Mouse (Mus musculus) T-cell, adult 2 months (primary cell): ENCODE data around the gene H2afz.
"Not testable (repeated sequence)": the region's sequence is repeated elsewhere in the genome, so short reads cannot be mapped to it uniquely, and the experiment has no call there.

ENCODE experiments used
- DNase-seq: peaks from one replicate; pipeline ENCODE4 v3.0.0; 2022; ENCODE audit warnings: low spot score

Gene H2afz

DNA sequence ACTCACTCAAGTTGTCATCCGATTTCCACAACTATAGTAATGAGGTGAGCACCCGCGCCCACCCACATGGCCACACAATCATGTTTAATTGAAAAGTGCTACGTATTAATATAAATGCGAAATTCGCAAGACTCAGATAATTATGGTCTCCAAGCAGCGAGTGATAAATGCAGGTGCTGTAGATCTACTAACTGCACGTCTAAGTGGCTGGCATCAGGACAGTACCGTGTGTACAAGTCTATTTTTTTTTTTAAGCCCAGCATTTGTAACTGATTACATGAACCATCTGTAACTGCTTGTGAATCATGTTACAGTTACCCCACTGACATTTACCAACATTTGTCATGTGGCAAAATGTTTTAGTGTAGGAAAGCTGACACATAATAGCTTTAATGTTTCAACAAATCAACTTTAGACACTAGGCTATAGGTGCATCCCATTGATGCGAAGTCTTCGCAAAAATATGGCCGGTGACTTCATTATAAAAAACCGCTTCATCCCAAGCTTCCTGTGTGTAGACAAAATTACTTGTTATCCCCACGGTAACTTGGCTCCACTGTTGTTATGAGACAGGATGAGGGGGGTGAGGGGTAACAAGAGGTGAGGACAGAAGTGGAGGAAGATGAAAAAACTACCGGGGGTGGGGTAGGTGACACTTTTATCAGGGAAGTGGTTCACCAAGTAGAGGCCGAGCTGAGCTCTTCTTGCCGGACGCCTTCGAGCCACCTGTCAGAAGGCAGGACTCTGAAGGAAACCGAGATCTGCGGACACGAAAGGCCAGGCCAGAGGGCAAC lies 760 bp upstream of the H2afz start:
- DNase-seq = peak; percentile 76

- peak; percentile 82 for DNase-seq
These were observed 998 bp downstream of the H2afz start for GRCm38 (mm10) chr3:137864988-137865982.

GRCm38 (mm10) chr3:137867133-137867436 lies 2.8 kb downstream of the H2afz start:
- no peak for DNase-seq

DNA sequence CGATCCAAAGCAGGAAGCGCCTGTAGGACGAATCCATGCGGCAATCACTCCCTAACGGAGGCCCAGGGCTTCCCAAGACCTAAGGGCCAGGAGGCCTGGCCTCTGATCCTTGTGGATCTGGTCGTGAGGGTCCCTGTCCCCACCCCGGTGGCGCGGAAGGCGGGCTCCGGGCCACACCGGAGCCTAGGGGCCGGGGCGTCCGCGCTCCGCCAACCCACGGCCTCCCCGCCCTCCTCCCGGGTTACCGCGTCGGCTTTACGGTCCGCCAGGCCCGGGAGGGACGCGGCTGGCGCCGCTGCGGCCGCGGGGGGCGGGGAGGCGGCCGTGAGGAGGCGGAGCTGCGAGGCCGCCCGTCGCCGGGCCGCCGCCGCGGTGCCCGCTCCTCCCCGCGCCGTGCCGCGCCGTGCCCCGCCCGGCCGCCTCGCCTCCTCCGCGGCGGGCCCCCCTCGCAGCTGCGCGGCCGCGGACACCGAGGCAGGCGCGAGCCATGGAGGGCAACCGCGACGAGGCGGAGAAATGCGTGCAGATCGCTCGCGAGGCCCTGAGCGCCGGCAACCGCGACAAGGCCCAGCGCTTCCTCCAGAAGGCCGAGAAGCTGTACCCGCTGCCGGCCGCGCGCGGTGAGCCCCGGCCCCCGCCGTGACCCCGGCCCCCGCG lies 3.3 kb downstream of the H2afz start, which contains the start of gene Dnajb14:
Gene Dnajb14 (plus strand): TSS at position 239 of the 657 bp plus-strand sequence.
- DNase-seq = peak; percentile 41

GRCm38 (mm10) chr3:137868094-137868913 lies 4.0 kb downstream of the H2afz start:
- DNase-seq = no peak

DNA sequence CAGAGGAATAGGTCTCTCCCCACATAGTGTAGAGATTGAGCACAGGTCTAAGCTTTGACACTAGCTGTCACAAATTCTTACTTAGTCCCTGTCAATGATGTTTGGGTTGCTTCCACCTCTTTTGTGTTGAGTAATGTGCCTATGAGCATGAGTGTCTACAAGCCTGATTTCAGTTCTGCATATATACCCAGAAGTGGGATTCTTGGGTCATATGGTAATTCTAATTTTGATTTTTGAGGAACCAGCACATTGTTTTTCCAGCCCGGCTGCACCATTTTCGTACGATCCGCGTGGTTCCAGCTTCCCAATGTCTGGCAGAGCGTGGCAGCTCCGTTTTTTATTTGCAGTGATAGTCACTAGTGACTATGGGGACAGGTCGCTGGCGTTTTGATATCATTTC lies 5.1 kb downstream of the H2afz start:
- DNase-seq = no peak

- DNase-seq = no peak
These were observed 15.0 kb downstream of the H2afz start for GRCm38 (mm10) chr3:137879313-137879712.

GRCm38 (mm10) chr3:137880109-137880748 lies 15.9 kb downstream of the H2afz start:
- no peak for DNase-seq

DNA sequence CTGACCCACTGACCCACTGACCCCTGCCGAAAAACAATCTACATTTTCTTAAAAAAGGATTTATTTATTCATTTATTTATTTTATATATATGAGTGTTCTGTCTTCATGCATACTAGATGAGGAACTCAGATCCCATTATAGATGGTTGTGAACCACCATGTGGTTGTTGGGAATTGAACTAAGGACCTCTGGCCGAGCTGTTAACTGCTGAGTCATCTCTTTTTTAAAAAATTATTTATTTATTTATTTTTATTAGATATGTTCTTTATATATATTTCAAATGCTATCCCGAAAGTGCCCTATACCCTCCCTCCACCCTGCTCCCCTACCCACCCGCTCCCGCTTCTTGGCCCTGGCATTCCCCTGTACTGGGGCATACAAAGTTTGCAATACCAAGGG lies 16.8 kb downstream of the H2afz start:
- no peak for DNase-seq

- DNase-seq = no peak
These were observed 23.7 kb downstream of the H2afz start for GRCm38 (mm10) chr3:137887961-137888360.

GRCm38 (mm10) chr3:137891089-137891488 lies 26.8 kb downstream of the H2afz start:
- DNase-seq = no peak

GRCm38 (mm10) chr3:137892118-137892517 lies 27.8 kb downstream of the H2afz start:
- DNase-seq = no peak

DNA sequence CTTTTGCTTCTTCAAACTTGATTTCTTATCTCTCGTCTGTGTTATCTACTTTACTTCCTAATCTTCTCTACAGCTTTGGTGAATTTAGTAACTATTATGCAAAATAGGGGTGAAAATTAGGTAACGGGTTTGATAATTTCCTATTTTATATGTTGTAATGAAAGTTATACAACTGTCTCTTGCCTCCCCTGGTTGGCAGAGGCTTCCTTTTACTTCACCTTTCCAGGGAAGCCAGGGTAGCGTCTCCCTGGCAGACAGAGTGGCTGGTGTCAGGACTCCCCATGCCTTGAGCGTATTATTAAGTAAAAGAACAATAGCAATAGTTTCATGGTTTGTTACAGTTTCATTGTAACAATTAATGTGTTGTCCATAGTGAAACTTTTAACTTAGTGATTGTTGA lies 29.5 kb downstream of the H2afz start:
- DNase-seq = no peak

DNA sequence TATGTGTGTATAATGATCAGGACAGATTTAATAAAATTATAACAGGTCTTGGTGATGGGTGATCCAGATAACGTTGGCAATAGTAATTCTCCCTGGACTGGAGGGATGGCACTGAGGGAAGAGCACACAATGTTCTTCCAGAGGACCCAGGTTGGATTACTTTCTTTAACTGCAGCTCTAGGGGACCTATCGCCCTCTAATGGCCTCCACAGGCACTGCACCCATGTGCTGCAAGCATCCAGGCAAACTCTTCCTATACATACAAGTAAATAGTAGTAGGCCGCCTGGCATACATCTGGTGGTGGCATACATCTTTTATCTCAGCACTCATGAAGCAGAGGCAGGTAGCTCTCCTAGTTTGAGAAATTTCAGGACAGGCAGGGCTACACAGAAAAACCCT lies 30.9 kb downstream of the H2afz start:
- DNase-seq = peak; percentile 27

GRCm38 (mm10) chr3:137896386-137896785 lies 32.1 kb downstream of the H2afz start:
- DNase-seq = no peak

DNA sequence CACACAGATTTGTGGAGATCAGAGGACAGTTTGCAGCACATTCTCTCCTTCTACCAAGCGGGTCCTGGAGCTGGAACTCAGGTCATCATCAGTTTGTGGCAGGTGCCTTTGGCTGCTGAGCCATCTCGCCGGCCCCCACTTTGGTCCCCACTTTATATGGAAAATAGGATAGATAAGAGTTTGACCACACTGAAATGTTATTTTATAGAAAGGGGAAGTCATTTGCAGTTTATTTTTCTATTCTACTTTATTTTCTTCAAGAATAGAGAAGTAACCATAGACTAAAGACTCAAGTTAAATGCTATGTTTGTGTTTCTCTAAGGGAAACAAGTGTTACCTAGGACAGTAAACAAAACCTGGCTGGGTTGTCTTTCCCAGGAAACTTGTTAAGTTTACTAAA lies 32.6 kb downstream of the H2afz start:
- no peak for DNase-seq

- no peak for DNase-seq
These were observed 33.4 kb downstream of the H2afz start for GRCm38 (mm10) chr3:137897685-137898084.

- no peak for DNase-seq
These were observed 35.9 kb downstream of the H2afz start for GRCm38 (mm10) chr3:137900149-137900548.

GRCm38 (mm10) chr3:137913093-137913492 lies 48.8 kb downstream of the H2afz start:
- DNase-seq = no peak

- DNase-seq = not testable (repeated sequence)
These were observed 50.3 kb downstream of the H2afz start for GRCm38 (mm10) chr3:137914567-137914966.
